Mouse (Mus musculus) thymus, adult 2 months (tissue): Measurements from ENCODE around the gene Ncstn. TPM values are rescaled to one million over a fixed set of nuclear protein-coding genes. Genes with fewer than 3 reads are reported as not detected.

Experiments used
- DNase-seq: peaks from one replicate; pipeline ENCODE4 v3.0.0; 2021
- H3K27ac ChIP-seq: fragments of 200-500 bp; 2 replicates; pipeline ENCODE4 v1.5.1; 2012; ENCODE audit warnings: low read length, control low read depth; ENCODE audit not compliant: control insufficient read depth, insufficient read depth
- H3K27me3 ChIP-seq: fragments of 200-500 bp; 2 replicates; pipeline ENCODE4 v1.6.1; 2012; ENCODE audit warnings: mild to moderate bottlenecking, low read length, moderate library complexity, mixed read lengths; ENCODE audit not compliant: control insufficient read depth, insufficient read depth
- H3K36me3 ChIP-seq: fragments of 200-500 bp; 2 replicates; pipeline ENCODE4 v1.6.1; 2012; ENCODE audit warnings: mild to moderate bottlenecking, low read length, moderate library complexity; ENCODE audit not compliant: control insufficient read depth, insufficient read depth
- H3K4me1 ChIP-seq: fragments of 200-500 bp; replicated peaks from 2 replicates; pipeline ENCODE4 v1.6.1; 2012; ENCODE audit warnings: low read length; ENCODE audit not compliant: control insufficient read depth, insufficient read depth
- H3K4me3 ChIP-seq: fragments of 200-500 bp; 2 replicates; pipeline ENCODE4 v1.5.1; 2012; ENCODE audit warnings: mild to moderate bottlenecking, low read length, control low read depth, moderate library complexity; ENCODE audit not compliant: control insufficient read depth, insufficient read depth
- CTCF ChIP-seq: fragments of 200-500 bp; IDR thresholded peaks from 2 replicates; pipeline ENCODE4 v1.5.1; 2012; ENCODE audit warnings: mild to moderate bottlenecking, control low read depth, low read length, moderate library complexity, borderline replicate concordance; ENCODE audit not compliant: control insufficient read depth, poor library complexity, insufficient read depth; ENCODE audit errors: extremely low read depth
- POLR2A ChIP-seq: fragments of 200-500 bp; IDR thresholded peaks from 2 replicates; pipeline ENCODE4 v1.6.1; 2012; ENCODE audit warnings: mild to moderate bottlenecking, low read length, control low read depth, moderate library complexity; ENCODE audit not compliant: control insufficient read depth, poor library complexity, insufficient read depth; ENCODE audit errors: extremely low read depth
- WGBS: fragments of 180-500 bp; shearing (Covaris S2); methylation state at CpG from one replicate; pipeline ENCODE4 v1.1.7; 2018; 5-methylcytosine and 5-hydroxymethylcytosine counted together
- polyA plus RNA-seq: library from polyadenylated mRNA; depleted of rRNA; stranded (reverse); fragments of >200 nt; gene quantifications from 2 replicates; pipeline ENCODE4 v1.2.3, GENCODE M21; 2012

The Ncstn gene
- polyA plus RNA-seq, 1 experiment = 130 TPM

- TF ChIP-seq POLR2A (0 out of 2 replicates have a peak, but pooled peaks have one; percentile 19), CTCF (no peak)
- Histone ChIP-seq H3K36me3 (no peaks in the 10 kb centered on the region), H3K27me3 (no peaks in the 10 kb centered on the region), H3K27ac (peak overlapping the region; percentile 65), H3K4me3 (peak overlapping the region; percentile 77), H3K4me1 (peaks cover 17% of the 10 kb centered on the region)
- 7% methylated on average over 23 of the region's 23 CpGs for WGBS
- DNase-seq = peak; percentile 57
Observed at GRCm38 (mm10) chr1:172026201-172026901, 56.2 kb downstream of the Ncstn start.

- Histone ChIP-seq H3K4me3 (no peak overlapping the region), H3K27ac (no peak overlapping the region), H3K36me3 (no peaks in the 10 kb centered on the region), H3K27me3 (no peaks in the 10 kb centered on the region), H3K4me1 (peaks cover 22% of the 10 kb centered on the region)
- no peak for DNase-seq
- no peak for TF ChIP-seq CTCF
- TF ChIP-seq POLR2A = no peak
- WGBS = 86% methylated on average over 8 of the region's 8 CpGs
Observed at GRCm38 (mm10) chr1:172025201-172025904, 57.2 kb downstream of the Ncstn start.

- H3K27ac ChIP-seq = no peak overlapping the region
- DNase-seq = no peak
- no peak overlapping the region for H3K4me3 ChIP-seq
- 94% methylated on average over 9 of the region's 9 CpGs for WGBS
- H3K4me1 ChIP-seq = peaks cover 32% of the 10 kb centered on the region
- H3K36me3 ChIP-seq = no peaks in the 10 kb centered on the region
- no peak for TF ChIP-seq CTCF
- no peak for TF ChIP-seq POLR2A
- no peaks in the 10 kb centered on the region for H3K27me3 ChIP-seq
Observed at GRCm38 (mm10) chr1:172024140-172024895, 58.3 kb downstream of the Ncstn start.

GRCm38 (mm10) chr1:172019863-172020521, 62.6 kb downstream of the Ncstn start:
- no peak for DNase-seq
- Histone ChIP-seq H3K27me3 (no peaks in the 10 kb centered on the region), H3K4me1 (peaks cover 54% of the 10 kb centered on the region), H3K36me3 (no peaks in the 10 kb centered on the region), H3K27ac (no peak overlapping the region), H3K4me3 (no peak overlapping the region)
- WGBS = 67% methylated on average over 10 of the region's 10 CpGs
- no peak for TF ChIP-seq POLR2A
- TF ChIP-seq CTCF = no peak

- Histone ChIP-seq H3K4me3 (no peak overlapping the region), H3K27ac (no peak overlapping the region), H3K27me3 (no peaks in the 10 kb centered on the region), H3K4me1 (peaks cover 60% of the 10 kb centered on the region), H3K36me3 (no peaks in the 10 kb centered on the region)
- WGBS = 100% methylated on average over 4 of the region's 4 CpGs
- no peak for TF ChIP-seq CTCF
- TF ChIP-seq POLR2A = no peak
- no peak for DNase-seq
Observed at GRCm38 (mm10) chr1:172019339-172019738, 63.3 kb downstream of the Ncstn start.

- no peak for DNase-seq
- H3K27ac ChIP-seq = no peak overlapping the region
- H3K4me3 ChIP-seq = no peak overlapping the region
- H3K4me1 ChIP-seq = peaks cover 65% of the 10 kb centered on the region
- no peaks in the 10 kb centered on the region for H3K36me3 ChIP-seq
- no peaks in the 10 kb centered on the region for H3K27me3 ChIP-seq
- WGBS = 95% methylated on average over 9 of the region's 9 CpGs
- no peak for TF ChIP-seq CTCF
- TF ChIP-seq POLR2A = no peak
Observed at GRCm38 (mm10) chr1:172018336-172019311, 64.0 kb downstream of the Ncstn start.
